Mouse (Mus musculus) neural tube, embryonic 13.5 days (tissue): ENCODE measurements around the gene Lce3a. TPM values are rescaled to one million over a fixed set of nuclear protein-coding genes. Genes with fewer than 3 reads are reported as not detected.

Experiments
- ATAC-seq: fragments of 200-750 bp; cut with Nextera tagmentation; 2 replicates; pipeline ENCODE4 v1.8.0; 2017; ENCODE audit warnings: low read depth, mild to moderate bottlenecking, moderate TSS enrichment, moderate library complexity
- H3K27ac ChIP-seq: fragments of 300-500 bp; sonication (generic); replicated peaks from 2 replicates; pipeline ENCODE4 v1.5.1; 2015; ENCODE audit warnings: moderate library complexity, mild to moderate bottlenecking, inconsistent platforms
- H3K27me3 ChIP-seq: fragments of 300-500 bp; sonication (generic); 2 replicates; pipeline ENCODE4 v1.6.1; 2015; ENCODE audit warnings: mild to moderate bottlenecking, inconsistent platforms
- H3K36me3 ChIP-seq: fragments of 300-500 bp; sonication (generic); 2 replicates; pipeline ENCODE4 v1.6.1; 2015; ENCODE audit warnings: mild to moderate bottlenecking, inconsistent platforms
- H3K4me1 ChIP-seq: fragments of 300-500 bp; sonication (generic); replicated peaks from 2 replicates; pipeline ENCODE4 v1.6.1; 2015; ENCODE audit warnings: inconsistent platforms
- H3K4me2 ChIP-seq: fragments of 300-500 bp; sonication (generic); 2 replicates; pipeline ENCODE4 v1.6.1; 2015; ENCODE audit warnings: inconsistent platforms, mild to moderate bottlenecking, moderate library complexity
- H3K4me3 ChIP-seq: fragments of 300-500 bp; sonication (generic); 2 replicates; pipeline ENCODE4 v1.5.1; 2015; ENCODE audit warnings: mild to moderate bottlenecking, inconsistent platforms
- H3K9ac ChIP-seq: fragments of 300-500 bp; sonication (generic); 2 replicates; pipeline ENCODE4 v1.6.1; 2015; ENCODE audit warnings: moderate library complexity, mild to moderate bottlenecking, inconsistent platforms
- H3K9me3 ChIP-seq: fragments of 300-500 bp; sonication (generic); 2 replicates; pipeline ENCODE4 v1.6.1; 2016; ENCODE audit warnings: inconsistent platforms
- WGBS: fragments of 180-500 bp; shearing (Covaris S2); methylation state at CpG from one replicate; pipeline ENCODE4 v1.1.7; 2015; 5-methylcytosine and 5-hydroxymethylcytosine counted together
- polyA plus RNA-seq: library from polyadenylated mRNA; unstranded; fragments of >200 nt; fragmentation: Nextera tagmentation; extraction: Ambion mirVana; gene quantifications from 2 replicates; pipeline ENCODE4 v1.2.1, GENCODE M21; 2015

The Lce3a gene
- not detected in 2 replicates for polyA plus RNA-seq

DNA sequence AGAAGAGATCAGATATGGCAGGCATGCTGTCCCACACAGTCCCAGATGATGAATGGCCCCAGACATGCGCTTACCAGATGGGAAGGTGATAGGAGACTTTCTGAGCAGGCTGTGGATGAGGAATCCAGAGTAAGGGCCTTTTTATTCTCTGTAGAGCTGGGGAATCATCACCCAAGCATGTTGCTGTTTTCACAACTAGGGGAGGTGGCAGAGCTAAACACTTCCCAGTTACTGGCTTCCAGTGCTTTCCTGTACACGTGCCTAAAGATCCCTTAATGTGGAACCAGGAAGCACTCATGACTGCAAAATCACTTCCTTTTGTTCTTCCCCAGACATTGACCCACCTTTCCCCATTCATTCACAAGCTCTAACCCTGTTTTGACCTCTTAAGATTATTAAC, at the start of gene Lce3a:
Gene Lce3a (minus strand): TSS at position 101 of the 400 bp plus-strand sequence.
- H3K36me3 ChIP-seq, result no peaks in the 10 kb centered on the region
- H3K27ac ChIP-seq, result no peak within 1 kb of the TSS
- no peak for ATAC-seq
- no peak within 1 kb of the TSS for H3K4me2 ChIP-seq
- no peak within 1 kb of the TSS for H3K4me3 ChIP-seq
- H3K4me1 ChIP-seq, result no peaks in the 10 kb centered on the region
- no peaks in the 10 kb centered on the region for H3K9me3 ChIP-seq
- no peaks in the 10 kb centered on the region for H3K27me3 ChIP-seq
- H3K9ac ChIP-seq, result no peak within 1 kb of the TSS
- 74% methylated on average over 2 of the region's 2 CpGs for WGBS

DNA sequence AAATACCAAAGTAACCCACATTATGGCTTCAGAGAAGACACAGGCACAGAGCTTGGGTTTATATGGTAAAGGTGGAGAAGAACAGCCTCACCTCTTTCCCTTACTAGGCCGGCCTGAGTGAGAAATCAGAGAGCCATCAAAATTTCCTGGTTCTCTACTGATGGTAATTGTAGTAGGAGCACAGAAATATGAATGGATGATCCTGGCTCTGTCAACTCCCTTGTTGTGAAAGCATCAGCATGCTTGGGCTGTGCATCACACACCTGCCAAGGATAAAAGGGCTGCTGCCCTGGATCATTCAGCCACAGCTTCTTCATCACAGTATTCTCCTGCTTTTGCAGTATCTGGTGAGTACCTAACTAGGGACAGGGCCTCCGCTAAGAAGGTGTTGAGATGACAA, 40.7 kb upstream of the Lce3a start, which contains the start of gene Lce3e:
Gene Lce3e (plus strand): TSS at position 301 of the 400 bp plus-strand sequence.
- Histone ChIP-seq H3K27me3 (no peaks in the 10 kb centered on the region), H3K36me3 (no peaks in the 10 kb centered on the region), H3K9ac (no peak within 1 kb of the TSS), H3K9me3 (no peaks in the 10 kb centered on the region), H3K4me3 (no peak within 1 kb of the TSS), H3K4me2 (no peak within 1 kb of the TSS), H3K27ac (no peak within 1 kb of the TSS), H3K4me1 (no peaks in the 10 kb centered on the region)
- 89% methylated on average over 2 of the region's 2 CpGs for WGBS
- ATAC-seq, result no peak

DNA sequence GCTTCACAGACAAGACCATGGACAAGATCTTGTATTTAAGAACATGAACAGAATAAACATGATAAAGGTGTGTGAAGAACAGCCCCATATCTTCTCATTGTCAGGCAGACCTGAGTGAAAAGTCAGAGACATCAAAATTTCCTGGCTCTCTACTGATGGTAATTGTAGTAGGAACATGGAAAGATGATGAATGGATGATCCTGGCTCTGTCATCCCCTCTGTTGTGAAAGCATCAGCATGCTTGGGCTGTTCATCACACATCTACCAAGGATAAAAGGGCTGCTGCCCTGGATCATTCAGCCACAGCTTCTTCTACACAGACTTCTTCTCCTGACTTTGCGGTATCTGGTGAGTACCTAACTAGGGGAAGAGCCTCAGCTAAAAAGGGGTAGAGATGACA, 31.1 kb upstream of the Lce3a start, which contains the start of gene Lce3d:
Gene Lce3d (plus strand): TSS at position 301 of the 400 bp plus-strand sequence.
- H3K9me3 ChIP-seq, result no peaks in the 10 kb centered on the region
- H3K36me3 ChIP-seq, result no peaks in the 10 kb centered on the region
- ATAC-seq, result no peak
- 90% methylated on average over 1 of the region's 1 CpGs for WGBS
- H3K4me3 ChIP-seq, result no peak within 1 kb of the TSS
- H3K9ac ChIP-seq, result no peak within 1 kb of the TSS
- H3K4me2 ChIP-seq, result no peak within 1 kb of the TSS
- no peaks in the 10 kb centered on the region for H3K4me1 ChIP-seq
- no peak within 1 kb of the TSS for H3K27ac ChIP-seq
- H3K27me3 ChIP-seq, result no peaks in the 10 kb centered on the region

DNA sequence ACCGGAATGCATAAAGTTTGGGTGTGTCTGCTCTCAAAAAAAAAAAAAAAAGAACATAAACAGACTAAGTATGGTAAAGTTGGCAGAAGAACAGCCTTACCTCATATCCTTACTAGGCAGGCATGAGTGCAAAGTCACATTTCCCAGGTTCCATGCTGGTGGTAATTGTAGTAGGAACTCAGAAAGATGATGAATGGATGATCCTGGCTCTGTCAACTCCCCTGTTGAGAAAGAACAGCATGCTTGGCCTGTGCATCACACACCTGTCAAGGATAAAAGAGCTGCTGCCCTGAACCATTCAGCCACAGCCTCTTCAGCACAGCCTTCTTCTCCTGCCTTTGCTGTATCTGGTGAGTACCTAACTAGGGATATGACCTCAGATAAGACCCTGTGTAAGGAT, 18.2 kb upstream of the Lce3a start, which contains the start of gene Lce3c:
Gene Lce3c (plus strand): TSS at position 301 of the 400 bp plus-strand sequence.
- 74% methylated on average over 1 of the region's 1 CpGs for WGBS
- Histone ChIP-seq H3K9me3 (no peaks in the 10 kb centered on the region), H3K4me2 (no peak within 1 kb of the TSS), H3K27me3 (no peaks in the 10 kb centered on the region), H3K4me3 (no peak within 1 kb of the TSS), H3K36me3 (no peaks in the 10 kb centered on the region), H3K9ac (no peak within 1 kb of the TSS), H3K4me1 (no peaks in the 10 kb centered on the region), H3K27ac (no peak within 1 kb of the TSS)
- ATAC-seq, result no peak

DNA sequence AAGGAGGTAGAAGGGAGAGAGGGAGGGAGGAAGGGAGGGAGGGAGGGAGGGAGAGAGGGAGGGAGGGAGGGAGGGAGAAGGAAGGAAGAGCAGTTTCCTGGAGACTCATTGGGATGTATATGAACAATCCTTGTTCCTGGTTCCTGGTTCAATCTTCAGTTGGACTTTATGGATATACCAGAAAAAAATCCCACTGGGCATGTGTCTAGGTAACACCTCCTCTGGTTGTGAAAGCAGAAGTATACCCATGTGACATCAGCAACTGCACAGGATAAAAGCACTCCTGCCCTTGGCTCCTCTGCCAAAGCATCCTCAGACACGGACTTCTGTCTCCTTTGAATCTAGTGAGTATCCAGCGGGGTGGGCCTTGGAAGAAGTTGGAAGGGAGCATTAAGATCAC, 6.6 kb upstream of the Lce3a start, which contains the start of gene Lce3b:
Gene Lce3b (plus strand): TSS at position 301 of the 400 bp plus-strand sequence.
- Histone ChIP-seq H3K9ac (no peak within 1 kb of the TSS), H3K9me3 (no peaks in the 10 kb centered on the region), H3K27ac (no peak within 1 kb of the TSS), H3K4me1 (no peaks in the 10 kb centered on the region), H3K4me3 (no peak within 1 kb of the TSS), H3K36me3 (no peaks in the 10 kb centered on the region), H3K27me3 (no peaks in the 10 kb centered on the region), H3K4me2 (no peak within 1 kb of the TSS)
- no peak for ATAC-seq
- 71% methylated on average over 2 of the region's 2 CpGs for WGBS

DNA sequence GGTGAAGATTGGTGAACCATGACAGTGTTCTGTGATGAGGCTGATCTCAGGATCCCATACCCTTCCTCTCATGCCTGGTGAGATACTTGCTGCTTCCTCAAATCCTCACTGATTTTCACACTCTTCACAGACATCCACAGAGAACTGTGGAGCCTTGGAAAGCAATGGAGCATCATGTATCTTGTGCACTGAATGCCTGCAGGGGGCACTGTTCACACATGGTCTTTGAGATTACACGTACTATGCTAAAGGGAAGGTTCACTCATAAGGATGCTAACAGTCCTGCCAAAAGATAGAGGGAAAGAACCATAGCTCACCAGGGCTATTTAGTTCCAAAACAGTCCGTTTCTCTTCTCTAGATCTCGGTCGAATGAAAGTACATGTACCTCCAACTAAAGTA, 5.7 kb downstream of the Lce3a start:
- WGBS, result 59% methylated on average over 4 of the region's 4 CpGs
- no peak overlapping the region for H3K9ac ChIP-seq
- ATAC-seq, result no peak

DNA sequence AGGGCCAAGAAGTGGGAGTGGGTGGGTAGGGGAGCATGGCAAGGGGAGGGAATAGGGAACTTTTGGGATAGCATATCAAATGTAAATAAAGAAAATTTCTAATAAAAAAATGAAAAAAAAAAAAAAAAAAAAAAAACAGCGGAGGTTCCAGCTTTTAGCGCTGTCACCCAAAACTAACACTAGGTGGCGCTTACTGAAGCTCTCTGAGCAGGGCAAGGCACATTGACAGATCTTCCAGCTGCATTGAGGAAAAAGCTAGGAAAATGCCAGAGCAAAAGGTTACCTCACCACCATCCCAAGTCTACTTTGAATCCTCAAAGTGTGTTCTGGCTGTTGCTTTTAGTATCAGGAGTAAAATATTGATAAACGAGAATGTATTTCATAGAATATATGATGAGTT, 18.5 kb downstream of the Lce3a start:
- no peak overlapping the region for H3K4me2 ChIP-seq
- no peak for ATAC-seq
- H3K36me3 ChIP-seq, result no peaks in the 10 kb centered on the region
- no peak overlapping the region for H3K9ac ChIP-seq
- no peak overlapping the region for H3K4me3 ChIP-seq
- WGBS, result 31% methylated on average over 4 of the region's 4 CpGs
- no peaks in the 10 kb centered on the region for H3K4me1 ChIP-seq
- no peaks in the 10 kb centered on the region for H3K9me3 ChIP-seq
- H3K27me3 ChIP-seq, result no peaks in the 10 kb centered on the region
- H3K27ac ChIP-seq, result no peak overlapping the region

More for the DNA sequence above, 5.7 kb downstream of the Lce3a start:
- Histone ChIP-seq H3K4me3 (no peak overlapping the region), H3K9me3 (no peaks in the 10 kb centered on the region), H3K4me1 (no peaks in the 10 kb centered on the region), H3K27me3 (no peaks in the 10 kb centered on the region), H3K27ac (no peak overlapping the region), H3K36me3 (no peaks in the 10 kb centered on the region), H3K4me2 (no peak overlapping the region)

DNA sequence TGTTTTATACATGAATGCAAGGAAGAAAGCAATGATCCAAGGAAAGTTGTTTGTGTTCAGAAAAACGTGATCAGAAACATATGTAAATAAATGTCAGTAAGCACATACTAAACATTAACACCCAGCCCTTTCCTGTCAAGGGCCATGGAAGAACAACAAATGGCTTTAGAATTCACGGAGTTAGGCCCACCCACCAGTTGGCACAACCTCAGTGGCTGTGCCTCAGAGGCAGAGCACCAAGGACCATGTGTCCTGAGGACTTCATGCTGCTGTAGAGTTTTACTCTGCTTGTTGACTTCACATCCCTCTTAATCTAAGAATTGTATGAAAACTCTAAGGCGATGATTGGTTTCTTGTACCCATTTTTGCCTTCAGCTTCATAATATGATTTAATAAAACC, 20.8 kb downstream of the Lce3a start:
- no peaks in the 10 kb centered on the region for H3K4me1 ChIP-seq
- H3K4me2 ChIP-seq, result no peak overlapping the region
- no peak for ATAC-seq
- no peak overlapping the region for H3K9ac ChIP-seq
- no peak overlapping the region for H3K4me3 ChIP-seq
- no peaks in the 10 kb centered on the region for H3K9me3 ChIP-seq
- H3K27me3 ChIP-seq, result no peaks in the 10 kb centered on the region
- 65% methylated on average over 3 of the region's 3 CpGs for WGBS
- H3K36me3 ChIP-seq, result no peaks in the 10 kb centered on the region
- no peak overlapping the region for H3K27ac ChIP-seq

DNA sequence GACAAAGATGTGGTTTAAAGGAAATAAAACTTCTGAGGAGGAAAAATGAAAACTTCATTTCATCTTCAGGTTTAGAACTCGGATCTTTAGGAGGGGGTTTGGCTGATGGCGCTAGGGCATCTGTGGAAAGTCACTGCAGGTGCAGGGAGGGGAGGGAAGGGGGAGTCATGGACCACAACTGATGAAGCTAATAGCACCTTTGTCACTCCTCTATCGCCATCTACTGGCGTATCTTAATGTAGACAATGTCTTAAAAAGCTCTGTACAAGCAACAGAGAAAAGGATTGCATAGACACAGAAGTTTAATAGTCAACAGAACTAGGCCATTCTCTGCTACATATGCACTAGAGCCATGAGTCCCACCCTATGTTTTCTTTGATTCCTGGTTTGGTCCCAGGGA, 22.4 kb downstream of the Lce3a start:
- Histone ChIP-seq H3K36me3 (no peaks in the 10 kb centered on the region), H3K9ac (no peak overlapping the region), H3K27me3 (no peaks in the 10 kb centered on the region), H3K4me1 (no peaks in the 10 kb centered on the region), H3K4me3 (no peak overlapping the region), H3K27ac (no peak overlapping the region), H3K9me3 (no peaks in the 10 kb centered on the region), H3K4me2 (no peak overlapping the region)
- no peak for ATAC-seq
- 37% methylated on average over 4 of the region's 4 CpGs for WGBS

DNA sequence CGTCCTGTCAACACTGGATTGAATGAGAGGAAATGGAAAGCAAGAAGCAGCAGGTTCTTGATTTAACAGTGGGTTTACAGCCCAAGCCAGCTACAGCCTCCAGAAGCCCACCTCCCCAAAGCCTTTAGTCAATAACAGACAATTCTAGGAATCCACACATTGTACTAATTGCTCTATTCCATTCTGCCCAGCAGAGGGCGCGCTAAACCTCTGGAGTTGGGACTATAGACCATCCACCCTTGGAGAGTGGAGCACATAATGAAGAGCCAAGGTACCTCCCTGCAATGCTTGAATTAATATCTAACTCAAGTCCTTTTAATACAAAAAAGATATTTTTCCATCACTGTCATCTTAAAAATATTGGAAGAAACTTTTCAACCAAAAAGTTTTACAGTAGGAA, 23.0 kb downstream of the Lce3a start:
- ATAC-seq, result no peak
- WGBS, result 19% methylated on average over 3 of the region's 3 CpGs

DNA sequence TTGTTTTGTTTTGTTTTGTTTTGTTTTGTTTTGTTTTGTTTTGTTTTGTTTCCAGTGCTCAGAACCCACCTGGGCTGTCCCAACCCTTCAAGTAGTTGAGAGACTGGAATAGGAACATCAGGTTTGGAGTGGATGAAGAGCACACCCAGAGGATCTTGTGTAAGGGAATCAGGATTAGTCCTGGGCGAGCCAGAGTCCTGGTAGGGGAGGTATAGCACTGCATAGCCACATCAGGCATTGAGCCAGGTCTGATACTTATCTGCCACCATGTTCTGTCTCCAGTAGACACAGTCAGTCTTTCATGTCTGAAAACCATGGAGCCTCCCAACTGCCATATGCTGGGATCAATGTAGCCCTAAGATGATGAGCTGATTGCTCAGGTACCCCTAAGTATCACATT, 31.5 kb downstream of the Lce3a start:
- Histone ChIP-seq H3K4me3 (no peak overlapping the region), H3K27me3 (no peaks in the 10 kb centered on the region), H3K9me3 (no peaks in the 10 kb centered on the region), H3K9ac (no peak overlapping the region), H3K36me3 (no peaks in the 10 kb centered on the region), H3K4me1 (no peaks in the 10 kb centered on the region), H3K4me2 (no peak overlapping the region), H3K27ac (no peak overlapping the region)
- ATAC-seq, result no peak
- WGBS, result 71% methylated on average over 1 of the region's 1 CpGs

More for the DNA sequence above, 23.0 kb downstream of the Lce3a start:
- Histone ChIP-seq H3K27ac (no peak overlapping the region), H3K9me3 (no peaks in the 10 kb centered on the region), H3K4me1 (no peaks in the 10 kb centered on the region), H3K4me2 (no peak overlapping the region), H3K27me3 (no peaks in the 10 kb centered on the region), H3K4me3 (no peak overlapping the region), H3K36me3 (no peaks in the 10 kb centered on the region), H3K9ac (no peak overlapping the region)

DNA sequence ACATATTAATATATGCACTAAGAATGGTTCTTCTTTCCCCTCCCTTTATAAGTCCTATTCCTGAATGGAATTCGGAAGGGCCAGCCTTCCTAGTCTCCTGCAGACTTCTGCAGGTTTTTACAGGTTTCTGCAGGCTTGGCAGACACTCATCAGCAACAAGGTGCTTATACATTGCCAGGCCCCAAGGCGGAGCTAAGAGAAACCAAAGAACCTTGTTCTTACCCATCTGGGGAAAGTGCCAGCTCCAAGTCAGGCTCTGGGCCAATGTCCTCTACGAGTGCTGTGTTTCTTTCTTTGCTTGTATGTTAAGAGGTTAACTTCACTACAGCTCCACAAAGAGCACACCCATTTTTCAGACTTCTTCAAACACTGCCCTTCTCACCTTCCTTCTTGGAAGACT, 32.0 kb downstream of the Lce3a start:
- no peak for ATAC-seq
- WGBS, result 79% methylated on average over 3 of the region's 3 CpGs
- Histone ChIP-seq H3K4me2 (no peak overlapping the region), H3K9me3 (no peaks in the 10 kb centered on the region), H3K9ac (no peak overlapping the region), H3K36me3 (no peaks in the 10 kb centered on the region), H3K4me3 (no peak overlapping the region), H3K27ac (no peak overlapping the region), H3K27me3 (no peaks in the 10 kb centered on the region), H3K4me1 (no peaks in the 10 kb centered on the region)
